Mouse (Mus musculus) lung, postnatal 0 days (tissue): ENCODE data around the gene Cst3. TPM values are rescaled to one million over a fixed set of nuclear protein-coding genes. Genes with fewer than 3 reads are reported as not detected.

Experiments used
- ATAC-seq: fragments of 200-750 bp; cut with Nextera tagmentation; 2 replicates; pipeline ENCODE4 v1.8.0; 2017; ENCODE audit warnings: moderate library complexity
- DNase-seq: peaks from one replicate; pipeline ENCODE4 v3.0.0-alpha.2; 2016; ENCODE audit warnings: low spot score
- H3K27ac ChIP-seq: fragments of 300-500 bp; sonication (generic); 2 replicates; pipeline ENCODE4 v1.5.1; 2014; ENCODE audit warnings: antibody characterized with exemption, mild to moderate bottlenecking, low read length, mixed read lengths
- H3K27me3 ChIP-seq: fragments of 300-500 bp; sonication (generic); replicated peaks from 2 replicates; pipeline ENCODE4 v1.6.1; 2014; ENCODE audit warnings: low read length, mixed read lengths; ENCODE audit not compliant: insufficient read depth
- H3K36me3 ChIP-seq: fragments of 300-500 bp; sonication (generic); 2 replicates; pipeline ENCODE4 v1.6.1; 2014; ENCODE audit warnings: low read length, mixed read lengths; ENCODE audit not compliant: insufficient read depth
- H3K4me1 ChIP-seq: fragments of 300-500 bp; sonication (generic); 2 replicates; pipeline ENCODE4 v1.6.1; 2014; ENCODE audit warnings: antibody characterized with exemption, low read depth, low read length, mixed read lengths; ENCODE audit not compliant: insufficient read depth
- H3K4me2 ChIP-seq: fragments of 300-500 bp; sonication (generic); replicated peaks from 2 replicates; pipeline ENCODE4 v1.6.1; 2014; ENCODE audit warnings: low read depth, mild to moderate bottlenecking, low read length, moderate library complexity, mixed read lengths
- H3K4me3 ChIP-seq: fragments of 300-500 bp; sonication (generic); 2 replicates; pipeline ENCODE4 v1.5.1; 2014; ENCODE audit warnings: low read depth, low read length
- H3K9ac ChIP-seq: fragments of 300-500 bp; sonication (generic); replicated peaks from 2 replicates; pipeline ENCODE4 v1.6.1; 2014; ENCODE audit warnings: low read depth, mild to moderate bottlenecking
- H3K9me3 ChIP-seq: fragments of 300-500 bp; sonication (generic); 2 replicates; pipeline ENCODE4 v1.6.1; 2016; ENCODE audit warnings: low read length, mixed read lengths
- CTCF ChIP-seq: IDR thresholded peaks from 2 replicates; pipeline ENCODE4 v1.5.1; 2016; ENCODE audit warnings: antibody characterized with exemption, mild to moderate bottlenecking
- EP300 ChIP-seq: IDR thresholded peaks from 2 replicates; pipeline ENCODE4 v1.6.1; 2016; ENCODE audit warnings: antibody characterized with exemption, mild to moderate bottlenecking, control low read depth
- WGBS: fragments of 180-500 bp; shearing (Covaris S2); extraction: QIAGEN DNeasy Blood & Tissue Kit; methylation state at CpG from one replicate; pipeline ENCODE4 v1.1.7; 2014; 5-methylcytosine and 5-hydroxymethylcytosine counted together
- polyA plus RNA-seq: library from polyadenylated mRNA; unstranded; fragments of >200 nt; fragmentation: Nextera tagmentation; extraction: Ambion mirVana; gene quantifications from 2 replicates; pipeline ENCODE4 v1.2.1, GENCODE M21; 2015

Gene Cst3
- polyA plus RNA-seq, 1 experiment from 2014 or later: 866 TPM

- no peaks in the 10 kb centered on the region for H3K4me1 ChIP-seq
- no peak overlapping the region for H3K4me2 ChIP-seq
- no peak for DNase-seq
- no peaks in the 10 kb centered on the region for H3K36me3 ChIP-seq
- no peaks in the 10 kb centered on the region for H3K9me3 ChIP-seq
- WGBS: 71% methylated on average over 3 of the region's 3 CpGs
- no peak for ATAC-seq
- no peak overlapping the region for H3K9ac ChIP-seq
- H3K27me3 ChIP-seq: no peaks in the 10 kb centered on the region
- no peak overlapping the region for H3K27ac ChIP-seq
- no peak for TF ChIP-seq EP300
- TF ChIP-seq CTCF: no peak
- H3K4me3 ChIP-seq: no peak overlapping the region
These were observed 14.0 kb upstream of the Cst3 start for GRCm38 (mm10) chr2:148889331-148890010.

- Histone ChIP-seq H3K4me2 (no peak overlapping the region), H3K9me3 (no peaks in the 10 kb centered on the region), H3K4me3 (no peak overlapping the region), H3K9ac (no peak overlapping the region), H3K27ac (no peak overlapping the region), H3K27me3 (no peaks in the 10 kb centered on the region), H3K36me3 (no peaks in the 10 kb centered on the region), H3K4me1 (no peaks in the 10 kb centered on the region)
- whole genome bisulfite sequencing: 71% methylated on average over 3 of the region's 3 CpGs
- no peak for DNase-seq
- no peak for ATAC-seq
- TF ChIP-seq CTCF (no peak), EP300 (no peak)
These were observed 13.4 kb upstream of the Cst3 start for GRCm38 (mm10) chr2:148888872-148889271.

GRCm38 (mm10) chr2:148884738-148885137 is 9.2 kb upstream of the Cst3 start:
- DNase-seq: no peak
- Histone ChIP-seq H3K9ac (no peak overlapping the region), H3K4me3 (no peak overlapping the region), H3K4me1 (no peaks in the 10 kb centered on the region), H3K27ac (no peak overlapping the region), H3K9me3 (no peaks in the 10 kb centered on the region), H3K27me3 (no peaks in the 10 kb centered on the region), H3K36me3 (no peaks in the 10 kb centered on the region), H3K4me2 (no peak overlapping the region)
- TF ChIP-seq EP300 (no peak), CTCF (no peak)
- ATAC-seq: no peak

GRCm38 (mm10) chr2:148879199-148879598 is 3.7 kb upstream of the Cst3 start:
- Histone ChIP-seq H3K4me2 (no peak overlapping the region), H3K9ac (no peak overlapping the region), H3K27me3 (no peaks in the 10 kb centered on the region), H3K4me3 (no peak overlapping the region), H3K9me3 (no peaks in the 10 kb centered on the region), H3K36me3 (no peaks in the 10 kb centered on the region), H3K4me1 (peaks cover 6% of the 10 kb centered on the region; the same call in 1 of the 2 replicates), H3K27ac (no peak overlapping the region)
- no peak for DNase-seq
- 77% methylated on average over 1 of the region's 1 CpGs for WGBS
- ATAC-seq: no peak
- no peak for TF ChIP-seq EP300
- TF ChIP-seq CTCF: no peak

GRCm38 (mm10) chr2:148878641-148879130 is 3.2 kb upstream of the Cst3 start:
- Histone ChIP-seq H3K4me2 (no peak overlapping the region), H3K36me3 (no peaks in the 10 kb centered on the region), H3K27me3 (no peaks in the 10 kb centered on the region), H3K4me3 (no peak overlapping the region), H3K9ac (no peak overlapping the region), H3K4me1 (peaks cover 12% of the 10 kb centered on the region; the same call in 1 of the 2 replicates), H3K9me3 (no peaks in the 10 kb centered on the region), H3K27ac (no peak overlapping the region)
- 8% methylated on average over 2 of the region's 2 CpGs for whole genome bisulfite sequencing
- DNase-seq (no peak), ATAC-seq (no peak)
- TF ChIP-seq EP300: no peak
- no peak for TF ChIP-seq CTCF

GRCm38 (mm10) chr2:148877016-148877770 is 1.7 kb upstream of the Cst3 start:
- Histone ChIP-seq H3K4me3 (no peak overlapping the region), H3K9ac (no peak overlapping the region), H3K4me1 (peaks cover 22% of the 10 kb centered on the region; the same call in 1 of the 2 replicates), H3K36me3 (no peaks in the 10 kb centered on the region), H3K27me3 (no peaks in the 10 kb centered on the region), H3K27ac (no peak overlapping the region), H3K9me3 (no peaks in the 10 kb centered on the region), H3K4me2 (no peak overlapping the region)
- WGBS: 15% methylated on average over 3 of the region's 3 CpGs
- TF ChIP-seq CTCF (no peak), EP300 (no peak)
- DNase-seq: no peak
- ATAC-seq: no peak
